Mouse (Mus musculus): Measurements from ENCODE around the gene Asic5. TPM values are rescaled to one million over a fixed set of nuclear protein-coding genes. Genes with fewer than 3 reads are reported as not detected.
A peak's percentile ranks its signal among the peaks of the same experiment; 100 is the strongest.

Asic5 gene
- polyA plus RNA-seq, 1 experiment from 2014 or later: 1.1 TPM

GRCm38 (mm10) chr3:82052029-82052428, 69.9 kb downstream of the Asic5 start:
- WGBS (ENCODE audit: insufficient replicate concordance): 59% methylated on average over 2 of the region's 2 CpGs
- DNase-seq (no peak), ATAC-seq (no peak)
- H3K27me3 ChIP-seq (ENCODE audit: insufficient read depth, low read length): no peaks in the 10 kb centered on the region
- H3K4me1 ChIP-seq (ENCODE audit: insufficient read depth): no peaks in the 10 kb centered on the region
- H3K4me3 ChIP-seq (ENCODE audit: low read depth, low read length): no peak overlapping the region
- H3K9me3 ChIP-seq (ENCODE audit: low read length): no peaks in the 10 kb centered on the region
- H3K4me2 ChIP-seq (ENCODE audit: low read depth, low read length): no peak overlapping the region
- no peaks in the 10 kb centered on the region for H3K36me3 ChIP-seq (replicated peaks; ENCODE audit: insufficient read depth, low read length)
- H3K27ac ChIP-seq (ENCODE audit: low read depth): no peak overlapping the region
- no peak overlapping the region for H3K9ac ChIP-seq (replicated peaks)
- no peak for TF ChIP-seq EP300 (IDR thresholded peaks at IDR 0.05; ENCODE audit: low read depth)
- no peak for TF ChIP-seq CTCF (IDR thresholded peaks at IDR 0.05; ENCODE audit: low read depth)

GRCm38 (mm10) chr3:82054283-82054974, 72.3 kb downstream of the Asic5 start:
- H3K27ac ChIP-seq (ENCODE audit: low read depth): no peak overlapping the region
- H3K4me1 ChIP-seq (ENCODE audit: insufficient read depth): no peaks in the 10 kb centered on the region
- H3K27me3 ChIP-seq (ENCODE audit: insufficient read depth, low read length): no peaks in the 10 kb centered on the region
- WGBS (ENCODE audit: insufficient replicate concordance): 47% methylated on average over 5 of the region's 5 CpGs
- H3K9me3 ChIP-seq (ENCODE audit: low read length): no peaks in the 10 kb centered on the region
- no peaks in the 10 kb centered on the region for H3K36me3 ChIP-seq (replicated peaks; ENCODE audit: insufficient read depth, low read length)
- H3K4me2 ChIP-seq (ENCODE audit: low read depth, low read length): no peak overlapping the region
- TF ChIP-seq EP300 (IDR thresholded peaks at IDR 0.05; ENCODE audit: low read depth): no peak
- TF ChIP-seq CTCF (IDR thresholded peaks at IDR 0.05; ENCODE audit: low read depth): no peak
- no peak overlapping the region for H3K4me3 ChIP-seq (ENCODE audit: low read depth, low read length)
- DNase-seq: no peak
- no peak for ATAC-seq
- no peak overlapping the region for H3K9ac ChIP-seq (replicated peaks)

GRCm38 (mm10) chr3:82057201-82057600, 75.1 kb downstream of the Asic5 start:
- WGBS (ENCODE audit: insufficient replicate concordance): 32% methylated on average over 5 of the region's 5 CpGs
- H3K4me2 ChIP-seq (ENCODE audit: low read depth, low read length): no peak overlapping the region
- H3K27me3 ChIP-seq (ENCODE audit: insufficient read depth, low read length): no peaks in the 10 kb centered on the region
- ATAC-seq: no peak
- no peaks in the 10 kb centered on the region for H3K9me3 ChIP-seq (ENCODE audit: low read length)
- no peak overlapping the region for H3K27ac ChIP-seq (ENCODE audit: low read depth)
- no peak for DNase-seq
- H3K4me3 ChIP-seq (ENCODE audit: low read depth, low read length): no peak overlapping the region
- no peaks in the 10 kb centered on the region; the same call in 1 of the 2 replicates for H3K4me1 ChIP-seq (ENCODE audit: insufficient read depth)
- H3K9ac ChIP-seq (replicated peaks): no peak overlapping the region
- no peaks in the 10 kb centered on the region for H3K36me3 ChIP-seq (replicated peaks; ENCODE audit: insufficient read depth, low read length)
- TF ChIP-seq CTCF (IDR thresholded peaks at IDR 0.05; ENCODE audit: low read depth): no peak
- TF ChIP-seq EP300 (IDR thresholded peaks at IDR 0.05; ENCODE audit: low read depth): no peak

GRCm38 (mm10) chr3:82061402-82062180, 79.5 kb downstream of the Asic5 start:
- H3K27ac ChIP-seq (ENCODE audit: low read depth): no peak overlapping the region

GRCm38 (mm10) chr3:82067830-82068229, 85.7 kb downstream of the Asic5 start:
- Histone ChIP-seq H3K9ac (replicated peaks) (no peak overlapping the region), H3K27me3 (ENCODE audit: insufficient read depth, low read length) (no peaks in the 10 kb centered on the region), H3K4me3 (ENCODE audit: low read depth, low read length) (no peak overlapping the region), H3K27ac (ENCODE audit: low read depth) (no peak overlapping the region), H3K4me2 (ENCODE audit: low read depth, low read length) (no peak overlapping the region), H3K36me3 (replicated peaks; ENCODE audit: insufficient read depth, low read length) (no peaks in the 10 kb centered on the region), H3K4me1 (ENCODE audit: insufficient read depth) (no peaks in the 10 kb centered on the region), H3K9me3 (ENCODE audit: low read length) (no peaks in the 10 kb centered on the region)
- no peak for DNase-seq
- 73% methylated on average over 5 of the region's 5 CpGs for WGBS (ENCODE audit: insufficient replicate concordance)
- no peak for ATAC-seq
- TF ChIP-seq EP300 (IDR thresholded peaks at IDR 0.05; ENCODE audit: low read depth) (no peak), CTCF (IDR thresholded peaks at IDR 0.05; ENCODE audit: low read depth) (no peak)

More at GRCm38 (mm10) chr3:82061402-82062180, 79.5 kb downstream of the Asic5 start:
- no peak overlapping the region for H3K4me3 ChIP-seq (ENCODE audit: low read depth, low read length)
- ATAC-seq: peak; percentile 12; the same call in 1 of the 2 replicates
- no peak overlapping the region for H3K9ac ChIP-seq (replicated peaks)
- no peaks in the 10 kb centered on the region for H3K9me3 ChIP-seq (ENCODE audit: low read length)
- TF ChIP-seq EP300 (IDR thresholded peaks at IDR 0.05; ENCODE audit: low read depth) (no peak), CTCF (IDR thresholded peaks at IDR 0.05; ENCODE audit: low read depth) (peak; percentile 16; the same call in 1 of the 2 replicates)
- no peaks in the 10 kb centered on the region; the same call in 1 of the 2 replicates for H3K4me1 ChIP-seq (ENCODE audit: insufficient read depth)
- no peak for DNase-seq
- no peak overlapping the region for H3K4me2 ChIP-seq (ENCODE audit: low read depth, low read length)
- H3K27me3 ChIP-seq (ENCODE audit: insufficient read depth, low read length): no peaks in the 10 kb centered on the region
- 34% methylated on average over 9 of the region's 9 CpGs for WGBS (ENCODE audit: insufficient replicate concordance)
- no peaks in the 10 kb centered on the region for H3K36me3 ChIP-seq (replicated peaks; ENCODE audit: insufficient read depth, low read length)

Other genes starting within 250 kb of the Asic5 start
- 33.7 and 35.6 TPM in 2 replicates for gene Ctso, start 49.7 kb upstream of the Asic5 start, polyA plus RNA-seq (2015; fragmentation: Nextera tagmentation; extraction: Ambion mirVana)
- 8.6 and 9.3 TPM in 2 replicates for gene Tdo2, start 6.1 kb upstream of the Asic5 start, polyA plus RNA-seq (2015; fragmentation: Nextera tagmentation; extraction: Ambion mirVana)
- gene Gucy1b1, start 92.4 kb downstream of the Asic5 start, polyA plus RNA-seq (2015; fragmentation: Nextera tagmentation; extraction: Ambion mirVana): 6.9 and 7.7 TPM in 2 replicates
- 6.4 and 8.2 TPM in 2 replicates for gene Gucy1a1, start 163.5 kb downstream of the Asic5 start, polyA plus RNA-seq (2015; fragmentation: Nextera tagmentation; extraction: Ambion mirVana)